Mouse (Mus musculus) kidney, adult 2 months (tissue): Measurements from ENCODE around the gene Bcl9. TPM values are rescaled to one million over a fixed set of nuclear protein-coding genes. Genes with fewer than 3 reads are reported as not detected.
A peak's percentile ranks its signal among the peaks of the same experiment; 100 is the strongest.

Source experiments
- DNase-seq: peaks from one replicate; pipeline ENCODE4 v3.0.0; 2021
- H3K27ac ChIP-seq: fragments of 200-500 bp; 2 replicates; pipeline ENCODE4 v1.5.1; 2012; ENCODE audit warnings: low read depth, low read length, control low read depth, inconsistent platforms; ENCODE audit not compliant: insufficient read depth
- H3K27me3 ChIP-seq: fragments of 200-500 bp; replicated peaks from 2 replicates; pipeline ENCODE4 v1.6.1; 2012; ENCODE audit warnings: mild to moderate bottlenecking, moderate library complexity, low read length, inconsistent platforms; ENCODE audit not compliant: control insufficient read depth, insufficient read depth
- H3K36me3 ChIP-seq: fragments of 200-500 bp; 2 replicates; pipeline ENCODE4 v1.6.1; 2012; ENCODE audit warnings: mild to moderate bottlenecking, moderate library complexity, low read length, inconsistent platforms; ENCODE audit not compliant: control insufficient read depth, insufficient read depth
- H3K4me1 ChIP-seq: fragments of 200-500 bp; 2 replicates; pipeline ENCODE4 v1.6.1; 2011; ENCODE audit warnings: low read length; ENCODE audit not compliant: control insufficient read depth, insufficient read depth
- H3K4me3 ChIP-seq: fragments of 200-500 bp; 2 replicates; pipeline ENCODE4 v1.5.1; 2011; ENCODE audit warnings: mild to moderate bottlenecking, low read depth, low read length, control low read depth; ENCODE audit not compliant: insufficient read depth
- CTCF ChIP-seq: fragments of 200-500 bp; conservative IDR thresholded peaks from 2 replicates; pipeline ENCODE4 v1.5.1; 2011; ENCODE audit warnings: low read depth, mild to moderate bottlenecking, control low read depth, low read length, moderate library complexity, mixed read lengths; ENCODE audit not compliant: insufficient read depth, insufficient read length
- POLR2A ChIP-seq: fragments of 200-500 bp; IDR thresholded peaks from one replicate; pipeline ENCODE4 v1.6.1; 2011; ENCODE audit warnings: low read depth, low read length, control low read depth
- WGBS: fragments of 180-500 bp; shearing (Covaris S2); methylation state at CpG from one replicate; pipeline ENCODE4 v1.1.7; 2018; 5-methylcytosine and 5-hydroxymethylcytosine counted together
- polyA plus RNA-seq: library from polyadenylated mRNA; depleted of rRNA; stranded (reverse); fragments of >200 nt; gene quantifications from 2 replicates; pipeline ENCODE4 v1.2.3, GENCODE M21; 2012; rRNA removed

Gene Bcl9
- polyA plus RNA-seq, 1 experiment = 9.0 TPM

GRCm38 (mm10) chr3:97156431-97156830 lies 141.3 kb downstream of the Bcl9 start:
- Histone ChIP-seq H3K4me1 (peaks cover 4% of the 10 kb centered on the region; the same call in 1 of the 2 replicates), H3K4me3 (no peak overlapping the region), H3K27me3 (no peaks in the 10 kb centered on the region), H3K27ac (no peak overlapping the region), H3K36me3 (no peaks in the 10 kb centered on the region)
- TF ChIP-seq CTCF (no peak), POLR2A (no peak)
- WGBS = 76% methylated on average over 6 of the region's 6 CpGs
- peak; percentile 76 for DNase-seq

Other genes starting within 250 kb of the Bcl9 start
- 67.8 and 74.2 TPM in 2 replicates for gene Acp6, start 139.1 kb downstream of the Bcl9 start, polyA plus RNA-seq
- gene Olfr1402, start 124.1 kb upstream of the Bcl9 start, polyA plus RNA-seq = not detected in 2 replicates